Mouse (Mus musculus): Measurements from ENCODE around the gene Adamts6. TPM values are rescaled to one million over a fixed set of nuclear protein-coding genes. Genes with fewer than 3 reads are reported as not detected.

Gene Adamts6
- polyA plus RNA-seq, 1 experiment = 6.4 TPM

GRCm38 (mm10) chr13:104518312-104519005 lies 230.8 kb downstream of the Adamts6 start:
- TF ChIP-seq POLR2A (IDR thresholded peaks at IDR 0.05; ENCODE audit: control insufficient read depth, extremely low read depth, insufficient read depth, low read length, poor library complexity) = no peak
- no peak for TF ChIP-seq CTCF (IDR thresholded peaks at IDR 0.05; ENCODE audit: borderline replicate concordance, control insufficient read depth, extremely low read depth, insufficient read depth, low read length, poor library complexity)
- Histone ChIP-seq H3K36me3 (ENCODE audit: control insufficient read depth, insufficient read depth, low read length) (no peaks in the 10 kb centered on the region), H3K27ac (ENCODE audit: control insufficient read depth, insufficient read depth, low read length) (no peak overlapping the region), H3K27me3 (ENCODE audit: control insufficient read depth, insufficient read depth, low read length) (no peaks in the 10 kb centered on the region), H3K4me1 (replicated peaks; ENCODE audit: control insufficient read depth, insufficient read depth, low read length) (no peaks in the 10 kb centered on the region), H3K4me3 (ENCODE audit: control insufficient read depth, insufficient read depth, low read length) (no peak overlapping the region)
- WGBS = 90% methylated on average over 19 of the region's 19 CpGs
- no peak for DNase-seq

GRCm38 (mm10) chr13:104519006-104519695 lies 231.5 kb downstream of the Adamts6 start:
- no peak for TF ChIP-seq POLR2A (IDR thresholded peaks at IDR 0.05; ENCODE audit: control insufficient read depth, extremely low read depth, insufficient read depth, low read length, poor library complexity)
- TF ChIP-seq CTCF (IDR thresholded peaks at IDR 0.05; ENCODE audit: borderline replicate concordance, control insufficient read depth, extremely low read depth, insufficient read depth, low read length, poor library complexity) = no peak
- H3K4me3 ChIP-seq (ENCODE audit: control insufficient read depth, insufficient read depth, low read length) = no peak overlapping the region
- H3K4me1 ChIP-seq (replicated peaks; ENCODE audit: control insufficient read depth, insufficient read depth, low read length) = no peaks in the 10 kb centered on the region
- no peaks in the 10 kb centered on the region for H3K36me3 ChIP-seq (ENCODE audit: control insufficient read depth, insufficient read depth, low read length)
- no peak for DNase-seq
- H3K27ac ChIP-seq (ENCODE audit: control insufficient read depth, insufficient read depth, low read length) = no peak overlapping the region
- 94% methylated on average over 14 of the region's 14 CpGs for WGBS
- H3K27me3 ChIP-seq (ENCODE audit: control insufficient read depth, insufficient read depth, low read length) = no peaks in the 10 kb centered on the region

- TF ChIP-seq CTCF (IDR thresholded peaks at IDR 0.05; ENCODE audit: borderline replicate concordance, control insufficient read depth, extremely low read depth, insufficient read depth, low read length, poor library complexity) = no peak
- TF ChIP-seq POLR2A (IDR thresholded peaks at IDR 0.05; ENCODE audit: control insufficient read depth, extremely low read depth, insufficient read depth, low read length, poor library complexity) = no peak
- Histone ChIP-seq H3K36me3 (ENCODE audit: control insufficient read depth, insufficient read depth, low read length) (no peaks in the 10 kb centered on the region), H3K4me1 (replicated peaks; ENCODE audit: control insufficient read depth, insufficient read depth, low read length) (no peaks in the 10 kb centered on the region), H3K4me3 (ENCODE audit: control insufficient read depth, insufficient read depth, low read length) (no peak overlapping the region), H3K27me3 (ENCODE audit: control insufficient read depth, insufficient read depth, low read length) (no peaks in the 10 kb centered on the region), H3K27ac (ENCODE audit: control insufficient read depth, insufficient read depth, low read length) (no peak overlapping the region)
- no peak for DNase-seq
- whole genome bisulfite sequencing = 91% methylated on average over 4 of the region's 4 CpGs
Observed at GRCm38 (mm10) chr13:104519981-104520380, 232.3 kb downstream of the Adamts6 start.

- Histone ChIP-seq H3K4me1 (replicated peaks; ENCODE audit: control insufficient read depth, insufficient read depth, low read length) (no peaks in the 10 kb centered on the region), H3K27ac (ENCODE audit: control insufficient read depth, insufficient read depth, low read length) (no peak overlapping the region), H3K36me3 (ENCODE audit: control insufficient read depth, insufficient read depth, low read length) (no peaks in the 10 kb centered on the region), H3K27me3 (ENCODE audit: control insufficient read depth, insufficient read depth, low read length) (no peaks in the 10 kb centered on the region), H3K4me3 (ENCODE audit: control insufficient read depth, insufficient read depth, low read length) (no peak overlapping the region)
- no peak for DNase-seq
- 86% methylated on average over 3 of the region's 3 CpGs for WGBS
- TF ChIP-seq CTCF (IDR thresholded peaks at IDR 0.05; ENCODE audit: borderline replicate concordance, control insufficient read depth, extremely low read depth, insufficient read depth, low read length, poor library complexity) = no peak
- TF ChIP-seq POLR2A (IDR thresholded peaks at IDR 0.05; ENCODE audit: control insufficient read depth, extremely low read depth, insufficient read depth, low read length, poor library complexity) = no peak
Observed at GRCm38 (mm10) chr13:104520461-104520860, 232.8 kb downstream of the Adamts6 start.

GRCm38 (mm10) chr13:104521532-104521931 lies 233.9 kb downstream of the Adamts6 start:
- H3K27me3 ChIP-seq (ENCODE audit: control insufficient read depth, insufficient read depth, low read length) = no peaks in the 10 kb centered on the region
- H3K27ac ChIP-seq (ENCODE audit: control insufficient read depth, insufficient read depth, low read length) = no peak overlapping the region
- WGBS = 93% methylated on average over 2 of the region's 2 CpGs
- H3K36me3 ChIP-seq (ENCODE audit: control insufficient read depth, insufficient read depth, low read length) = no peaks in the 10 kb centered on the region
- H3K4me3 ChIP-seq (ENCODE audit: control insufficient read depth, insufficient read depth, low read length) = no peak overlapping the region
- no peak for DNase-seq
- TF ChIP-seq POLR2A (IDR thresholded peaks at IDR 0.05; ENCODE audit: control insufficient read depth, extremely low read depth, insufficient read depth, low read length, poor library complexity) = no peak
- TF ChIP-seq CTCF (IDR thresholded peaks at IDR 0.05; ENCODE audit: borderline replicate concordance, control insufficient read depth, extremely low read depth, insufficient read depth, low read length, poor library complexity) = no peak
- H3K4me1 ChIP-seq (replicated peaks; ENCODE audit: control insufficient read depth, insufficient read depth, low read length) = no peaks in the 10 kb centered on the region

GRCm38 (mm10) chr13:104525656-104526055 lies 238.0 kb downstream of the Adamts6 start:
- no peak for TF ChIP-seq POLR2A (IDR thresholded peaks at IDR 0.05; ENCODE audit: control insufficient read depth, extremely low read depth, insufficient read depth, low read length, poor library complexity)
- no peak for TF ChIP-seq CTCF (IDR thresholded peaks at IDR 0.05; ENCODE audit: borderline replicate concordance, control insufficient read depth, extremely low read depth, insufficient read depth, low read length, poor library complexity)
- no peaks in the 10 kb centered on the region for H3K27me3 ChIP-seq (ENCODE audit: control insufficient read depth, insufficient read depth, low read length)
- no peaks in the 10 kb centered on the region for H3K4me1 ChIP-seq (replicated peaks; ENCODE audit: control insufficient read depth, insufficient read depth, low read length)
- H3K4me3 ChIP-seq (ENCODE audit: control insufficient read depth, insufficient read depth, low read length) = no peak overlapping the region
- 97% methylated on average over 4 of the region's 4 CpGs for WGBS
- DNase-seq = no peak
- H3K27ac ChIP-seq (ENCODE audit: control insufficient read depth, insufficient read depth, low read length) = no peak overlapping the region
- no peaks in the 10 kb centered on the region for H3K36me3 ChIP-seq (ENCODE audit: control insufficient read depth, insufficient read depth, low read length)

Measured in thymus, adult 2 months (tissue).